Mouse (Mus musculus) ovary, postnatal 36 days (tissue): Measurements from ENCODE around the gene Ndufs3.
A peak's percentile ranks its signal among the peaks of the same experiment; 100 is the strongest.

Source experiments
- DNase-seq: peaks from one replicate; pipeline ENCODE4 v3.0.0; 2022; ENCODE audit warnings: low spot score, mixed read lengths

Gene Ndufs3

DNA sequence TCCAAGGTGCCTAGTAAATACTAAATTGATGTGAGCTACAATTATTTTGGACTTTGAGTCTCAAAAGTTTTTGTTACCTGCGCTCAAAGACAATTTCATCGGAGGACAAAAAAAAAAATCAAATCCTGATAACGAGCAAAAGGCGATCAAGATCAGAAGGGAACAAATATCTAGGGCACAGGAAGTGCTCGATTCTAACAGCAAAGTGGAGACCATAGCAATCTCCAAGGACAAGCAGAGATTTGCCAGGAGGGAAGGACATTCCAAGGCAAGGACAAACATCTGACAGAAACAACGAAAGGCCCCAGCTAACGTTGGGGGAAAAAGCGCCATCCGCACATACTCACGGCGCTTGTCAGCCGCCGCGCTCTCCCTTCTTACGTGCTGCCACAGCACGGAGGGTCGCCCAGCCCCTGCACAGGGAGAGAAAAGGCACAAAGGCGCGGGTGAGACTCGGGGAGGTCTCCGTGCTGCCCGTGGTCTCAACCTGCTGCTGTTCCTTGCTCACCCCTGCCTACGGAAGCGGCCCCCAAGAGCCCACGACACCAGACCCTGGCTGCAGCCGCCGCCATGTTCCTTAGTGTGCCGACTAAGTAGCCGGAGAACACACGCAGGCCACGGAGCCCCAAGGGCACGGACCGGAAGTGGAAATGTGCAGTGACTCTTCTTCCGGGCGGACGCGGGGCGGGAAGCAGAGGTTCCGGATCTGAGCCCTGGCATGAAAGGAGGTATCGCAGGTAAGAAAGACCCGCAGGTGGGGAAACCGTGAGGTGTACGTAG lies at the start of gene Ndufs3, which contains the start of gene Kbtbd4:
Gene Ndufs3, minus strand, starts transcription at position 752 of the 780 bp plus-strand sequence.
Gene Kbtbd4, plus strand, starts transcription at position 665 of the 780 bp plus-strand sequence.
- DNase-seq = peak; percentile 86

DNA sequence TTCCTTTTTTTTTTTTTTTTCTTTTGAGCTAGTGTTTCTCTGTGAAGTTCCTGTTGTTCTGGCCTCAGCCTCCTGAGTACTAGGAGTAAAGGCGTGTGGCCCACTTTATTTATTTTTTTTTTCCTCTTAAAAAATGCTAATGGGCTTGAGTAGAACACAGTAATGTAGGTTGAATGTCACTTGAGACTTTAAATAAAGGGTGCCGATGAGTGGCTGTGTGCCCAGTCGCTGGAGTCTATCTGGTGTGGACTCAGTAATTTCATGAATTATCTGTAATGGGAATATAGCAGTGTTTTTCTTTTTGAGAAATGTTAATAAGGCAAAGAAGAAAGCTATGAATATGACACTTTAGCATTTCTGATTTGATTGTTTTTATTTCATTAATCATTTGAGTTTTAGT lies 48.8 kb upstream of the Ndufs3 start:
- no peak for DNase-seq

DNA sequence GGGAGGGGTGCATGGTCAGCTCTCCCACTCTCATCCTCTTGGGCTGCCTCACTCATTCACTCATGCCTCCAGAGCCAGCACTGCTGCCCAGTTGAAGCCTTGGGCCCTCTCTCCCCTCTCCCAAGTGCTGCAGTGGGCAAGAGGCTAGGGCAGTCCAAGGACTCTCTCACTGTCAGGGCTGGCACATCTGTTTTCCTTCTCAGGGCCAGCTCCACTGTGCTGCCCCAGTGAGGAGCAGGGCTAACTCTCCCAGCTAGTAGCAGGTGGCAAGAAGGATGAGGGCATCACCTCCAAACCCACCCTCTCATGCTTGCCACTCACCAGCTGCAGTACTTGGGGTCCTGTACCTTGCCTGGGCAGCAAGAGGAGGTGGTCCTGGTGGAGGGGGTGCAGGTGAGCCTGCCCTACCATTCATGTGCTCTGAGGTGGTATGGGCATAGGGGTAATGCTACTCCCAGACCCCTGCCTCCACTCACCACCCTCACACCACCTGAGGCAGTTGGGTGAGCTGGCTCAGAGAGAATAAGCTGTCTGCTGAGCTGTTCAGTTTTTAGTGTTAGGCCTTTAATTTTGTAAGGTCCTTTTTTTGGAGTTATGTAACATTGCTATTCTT lies 46.1 kb upstream of the Ndufs3 start:
- DNase-seq = peak; percentile 36

DNA sequence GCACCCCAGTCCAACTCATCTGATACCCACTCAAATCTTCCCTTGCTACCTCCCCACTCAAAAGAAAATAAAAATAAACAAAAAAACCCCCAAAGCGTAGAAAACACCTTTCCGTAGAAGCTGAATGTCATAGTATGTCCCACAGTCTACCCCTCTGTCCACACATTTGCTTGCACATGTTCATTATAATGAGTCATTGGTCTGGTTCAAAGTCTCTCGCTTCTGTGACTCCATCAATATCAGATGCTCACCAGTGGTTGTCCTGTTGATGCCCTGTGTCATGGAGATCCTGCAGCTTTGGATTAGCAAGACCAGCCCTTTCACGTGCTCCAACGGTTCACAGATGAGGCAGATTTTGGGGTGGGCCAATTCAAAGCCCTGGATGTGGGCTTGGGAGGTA lies 45.5 kb upstream of the Ndufs3 start:
- no peak for DNase-seq

DNA sequence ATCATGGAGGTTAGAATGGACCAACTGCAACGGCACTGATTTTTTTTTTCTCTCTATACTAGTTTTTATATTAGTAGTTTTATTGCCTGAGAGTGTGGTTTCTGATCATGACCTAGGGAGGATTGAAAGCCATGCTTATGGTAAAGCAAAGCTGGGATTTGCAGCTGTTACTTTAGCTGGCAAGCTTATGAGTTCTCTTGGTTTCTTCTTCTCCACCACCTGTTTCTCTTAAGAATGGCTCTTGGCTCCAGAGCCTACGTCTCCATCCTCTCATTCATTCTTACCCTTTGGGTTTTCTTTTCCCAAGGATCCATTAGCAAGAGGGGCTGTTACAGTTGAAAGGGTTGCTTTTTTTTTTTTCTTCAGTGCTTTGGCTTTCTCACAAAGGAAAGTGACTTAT lies 37.1 kb upstream of the Ndufs3 start:
- no peak for DNase-seq

DNA sequence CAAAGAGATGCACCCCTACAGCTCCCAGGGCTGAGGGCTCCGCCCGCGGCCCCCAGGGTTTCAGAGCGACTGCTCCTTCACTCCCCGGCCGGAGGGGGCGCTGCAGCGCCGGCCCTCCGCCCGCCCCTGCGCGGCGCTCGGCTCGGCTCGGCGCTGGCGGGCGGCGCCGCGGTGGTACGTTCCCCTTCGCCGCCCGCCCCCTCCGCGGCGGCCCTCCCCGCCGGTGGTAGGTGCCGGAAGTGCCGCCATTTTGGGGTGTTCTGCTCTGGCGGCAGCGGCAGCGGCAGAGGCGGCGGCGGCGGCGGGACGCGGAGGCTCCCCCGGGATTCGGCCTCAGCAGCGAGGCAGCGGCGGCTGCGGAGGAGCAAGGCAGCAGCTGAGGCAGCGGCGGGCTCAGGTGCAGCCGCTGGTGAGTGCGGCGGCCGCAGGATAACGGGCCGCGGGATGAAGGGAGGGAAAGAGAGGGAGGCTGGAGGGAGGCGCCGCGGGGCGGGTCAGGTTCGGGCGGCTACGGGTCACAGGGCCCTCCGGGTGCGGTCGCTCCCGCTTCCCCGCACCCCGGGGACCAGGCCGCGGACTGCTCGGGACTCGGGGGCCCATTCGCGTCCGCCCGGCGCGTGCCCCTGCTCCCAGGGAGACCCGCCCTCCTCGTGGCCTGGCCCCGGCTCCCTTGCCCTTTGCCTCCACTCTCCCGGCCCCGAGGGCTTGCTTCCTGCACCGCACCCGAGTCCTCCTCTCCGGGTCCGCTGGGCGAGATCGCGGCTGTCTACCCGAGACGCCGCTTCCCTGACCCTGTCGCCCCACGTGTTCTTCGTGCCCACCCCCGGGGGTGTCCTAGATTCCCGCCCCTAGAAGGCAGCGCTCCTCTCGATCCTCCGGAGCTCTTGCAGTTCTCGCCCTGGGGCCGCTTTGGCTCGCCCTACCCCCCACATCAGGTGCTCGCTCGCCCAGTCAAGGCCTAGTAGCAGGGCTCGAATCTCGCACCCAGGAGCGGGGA lies 35.9 kb upstream of the Ndufs3 start, which contains the start of gene Celf1:
Gene Celf1, plus strand, starts transcription at position 150 of the 997 bp plus-strand sequence.
- DNase-seq = peak; percentile 85

DNA sequence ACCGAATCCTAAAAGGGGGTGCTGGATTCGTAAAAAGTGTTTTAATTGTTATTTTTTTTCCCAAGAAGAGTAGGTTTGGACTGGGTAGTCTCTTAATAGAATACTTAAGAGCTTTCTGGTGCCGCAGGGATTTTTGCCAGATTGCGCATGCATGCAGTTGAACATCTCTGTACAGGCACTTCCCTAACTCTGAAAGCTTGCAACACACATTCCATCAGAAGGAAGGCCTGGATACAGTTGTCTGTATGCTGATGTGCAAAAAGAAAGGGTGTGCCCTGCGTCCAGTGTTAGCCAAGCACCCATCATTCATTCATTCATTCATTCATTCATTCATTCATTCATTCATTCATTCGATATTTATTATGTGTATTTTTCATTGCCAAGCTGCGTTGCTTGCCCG lies 35.1 kb upstream of the Ndufs3 start:
- no peak for DNase-seq

DNA sequence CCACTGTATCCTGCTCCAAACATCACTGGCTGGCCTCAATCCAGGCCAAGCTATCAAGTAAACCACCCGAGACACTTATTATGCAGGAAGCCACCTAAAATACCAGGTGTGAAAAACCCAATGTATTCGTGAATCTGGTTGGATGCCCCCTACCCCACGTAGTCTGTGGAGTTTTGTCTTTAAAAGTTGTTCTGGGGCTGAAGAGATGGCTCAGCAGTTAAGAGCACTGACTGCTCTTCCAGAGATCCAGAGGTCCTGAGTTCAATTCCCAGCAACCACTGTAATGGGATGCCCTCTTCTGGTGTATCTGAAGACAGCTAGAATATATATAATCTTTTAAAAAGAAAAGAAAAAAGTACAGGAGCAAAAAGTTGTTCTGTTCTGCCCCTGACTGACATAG lies 33.7 kb upstream of the Ndufs3 start:
- DNase-seq = no peak

DNA sequence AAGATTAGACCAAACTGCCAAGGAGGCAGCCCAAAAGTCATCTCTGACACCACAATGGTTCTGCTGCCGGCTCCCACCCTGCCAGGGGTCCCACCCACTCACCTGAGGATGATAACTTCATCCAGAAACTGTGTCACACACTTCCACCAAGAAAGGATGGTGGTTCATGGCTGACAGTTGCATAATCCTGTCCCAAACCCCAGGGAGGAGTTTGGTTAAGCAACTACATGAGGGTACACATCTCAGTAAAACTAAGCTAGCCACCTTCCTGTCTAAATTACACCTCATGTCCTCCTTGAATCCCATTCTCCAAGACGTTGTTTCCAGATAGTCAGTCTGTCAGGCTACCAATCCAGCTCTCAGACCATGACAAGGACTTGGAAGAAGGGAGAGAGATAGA lies 27.6 kb upstream of the Ndufs3 start:
- no peak for DNase-seq

DNA sequence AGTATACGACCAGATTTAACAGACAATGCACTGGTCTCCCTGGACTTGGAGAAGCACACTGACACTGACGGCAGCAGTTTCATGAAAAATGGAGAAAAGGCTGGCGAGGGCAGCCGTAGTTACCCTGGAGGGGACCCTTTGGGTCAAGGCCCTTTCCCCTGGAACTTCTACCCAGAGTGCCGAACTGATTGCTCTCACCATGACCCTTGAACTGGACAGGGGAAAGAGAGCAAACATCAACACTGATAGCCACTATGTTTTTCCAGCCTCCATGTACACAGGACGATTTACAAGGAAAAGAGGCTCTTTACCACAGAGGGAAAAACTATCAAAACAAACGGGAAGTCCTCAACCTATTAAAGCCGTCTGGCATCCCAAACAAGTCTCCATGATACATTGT lies 27.2 kb upstream of the Ndufs3 start:
- DNase-seq = no peak

DNA sequence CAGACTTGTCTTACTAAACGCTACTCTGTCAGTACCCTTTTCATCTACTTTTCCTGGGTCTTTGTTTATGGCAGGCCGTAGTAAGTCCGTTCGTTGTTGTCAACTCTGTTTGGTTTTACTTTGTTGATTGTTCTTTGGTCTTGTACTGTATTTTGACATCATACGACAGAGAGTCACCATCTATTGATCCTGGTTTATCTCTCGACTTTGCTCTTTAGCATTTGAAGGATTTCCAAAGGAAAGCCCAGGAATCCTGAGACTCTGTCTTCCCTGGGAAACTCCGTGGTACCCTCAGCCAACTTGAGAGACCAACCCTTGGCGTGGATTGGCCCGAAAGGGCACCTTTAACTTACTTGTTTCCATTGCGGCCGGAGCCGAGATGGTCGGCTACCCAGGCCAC lies 23.9 kb upstream of the Ndufs3 start:
- no peak for DNase-seq

DNA sequence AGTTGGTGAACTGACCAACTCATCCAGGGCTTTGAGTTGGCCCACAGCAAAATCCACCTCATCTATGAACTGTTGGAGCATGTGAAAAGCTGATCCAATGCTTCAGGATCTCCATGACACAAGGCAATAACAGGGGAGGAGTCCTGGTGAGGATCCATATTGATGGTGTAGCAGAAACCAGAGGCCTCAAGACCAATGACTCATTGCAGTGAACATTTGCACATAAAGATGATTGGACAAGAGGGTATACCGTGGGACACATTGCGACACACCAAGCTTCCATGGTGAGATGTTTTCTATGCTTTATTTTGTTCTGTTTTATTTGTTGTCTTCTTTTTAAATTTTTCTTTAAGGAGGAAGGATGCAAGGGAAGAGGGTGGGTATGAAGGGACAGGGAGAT lies 18.0 kb upstream of the Ndufs3 start:
- no peak for DNase-seq

DNA sequence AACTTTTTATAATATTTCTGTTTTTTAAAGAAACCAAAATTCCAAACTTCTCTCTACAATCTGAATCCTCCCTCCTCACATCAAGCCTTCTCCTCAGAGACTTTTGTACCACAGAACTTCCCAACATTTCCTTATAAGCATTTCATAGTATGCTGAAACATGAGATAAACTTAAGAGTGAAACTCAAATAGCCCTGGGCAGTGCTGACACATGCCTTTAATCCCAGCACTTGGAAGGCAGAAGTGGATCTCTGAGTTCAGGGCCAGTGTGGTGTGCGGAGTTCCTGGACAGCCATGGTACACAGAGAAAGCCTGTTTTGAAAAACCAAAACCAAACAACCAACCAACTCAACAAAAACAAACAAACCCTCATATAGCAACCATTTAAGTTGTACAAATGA lies 16.6 kb upstream of the Ndufs3 start:
- no peak for DNase-seq

DNA sequence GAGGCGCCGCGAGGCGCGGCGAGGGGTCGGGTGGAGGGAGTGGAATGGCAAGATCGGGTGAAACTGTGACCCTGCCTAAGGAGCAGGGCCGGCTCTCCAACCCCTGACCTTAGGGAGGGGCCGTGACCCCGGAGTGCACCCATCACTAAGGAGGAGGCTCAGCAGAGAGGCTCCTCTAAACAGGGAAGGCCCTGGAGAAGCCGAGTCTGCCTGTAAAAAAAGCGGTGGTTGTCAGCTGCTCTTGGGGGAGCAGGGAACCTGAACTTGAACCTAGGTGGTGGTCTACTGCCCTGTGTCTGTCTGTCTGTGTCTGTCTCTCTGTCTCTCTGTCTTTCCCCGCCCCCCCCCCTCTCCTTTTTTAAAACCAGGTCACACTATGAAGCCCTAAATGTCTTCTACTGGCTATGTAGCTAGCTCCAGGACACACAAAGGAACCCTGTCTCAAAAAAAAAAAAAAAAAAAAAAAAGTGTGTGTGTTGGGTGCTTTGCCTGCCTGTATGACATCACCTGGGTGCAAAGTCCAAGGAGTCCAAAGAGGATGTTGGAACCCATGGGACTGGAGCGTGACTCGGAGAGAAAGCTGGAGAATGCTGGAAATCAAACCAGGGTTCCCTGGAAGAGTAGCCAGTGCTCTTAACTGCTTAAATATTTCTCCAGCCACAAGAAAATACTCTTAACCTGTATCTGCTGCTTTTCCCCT lies 13.5 kb upstream of the Ndufs3 start:
- no peak for DNase-seq

DNA sequence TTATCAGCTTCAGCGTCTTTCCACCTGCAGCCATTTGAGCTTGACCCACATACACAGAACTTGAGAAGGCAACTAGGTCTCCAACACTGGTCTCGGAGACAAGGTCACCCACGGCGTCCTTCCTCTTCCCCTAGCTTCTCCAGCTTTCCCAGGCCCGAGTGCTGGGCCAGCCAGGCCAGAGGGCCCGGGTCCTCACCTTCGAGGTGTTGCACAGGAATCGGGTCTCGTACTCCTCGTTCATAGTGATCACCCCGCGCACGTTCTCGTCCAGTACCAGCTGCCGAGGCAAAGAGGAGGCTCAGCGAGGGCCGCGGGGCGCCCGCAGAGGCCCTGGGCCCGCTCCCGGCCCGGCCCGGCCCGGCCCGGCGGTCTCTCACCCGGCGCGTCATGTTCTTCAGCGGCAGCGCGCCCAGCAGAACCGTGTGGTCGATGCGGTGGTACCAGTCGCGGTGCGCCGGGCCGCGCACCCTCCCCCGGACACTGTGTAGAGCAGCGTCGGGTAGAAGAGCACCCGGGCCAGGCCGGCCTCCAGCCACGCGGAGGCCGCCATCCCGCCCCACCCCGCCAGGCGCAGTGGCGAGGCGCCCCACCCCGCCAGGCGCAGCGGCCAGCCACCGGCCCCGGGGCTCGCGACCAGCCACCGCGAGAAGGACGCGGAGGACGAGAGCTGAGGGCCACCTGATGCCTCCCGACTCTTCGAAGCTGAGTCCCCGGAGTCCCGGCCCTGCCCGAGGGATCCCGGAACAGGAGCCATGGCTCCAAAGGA lies 12.8 kb upstream of the Ndufs3 start:
- DNase-seq = peak; percentile 77

DNA sequence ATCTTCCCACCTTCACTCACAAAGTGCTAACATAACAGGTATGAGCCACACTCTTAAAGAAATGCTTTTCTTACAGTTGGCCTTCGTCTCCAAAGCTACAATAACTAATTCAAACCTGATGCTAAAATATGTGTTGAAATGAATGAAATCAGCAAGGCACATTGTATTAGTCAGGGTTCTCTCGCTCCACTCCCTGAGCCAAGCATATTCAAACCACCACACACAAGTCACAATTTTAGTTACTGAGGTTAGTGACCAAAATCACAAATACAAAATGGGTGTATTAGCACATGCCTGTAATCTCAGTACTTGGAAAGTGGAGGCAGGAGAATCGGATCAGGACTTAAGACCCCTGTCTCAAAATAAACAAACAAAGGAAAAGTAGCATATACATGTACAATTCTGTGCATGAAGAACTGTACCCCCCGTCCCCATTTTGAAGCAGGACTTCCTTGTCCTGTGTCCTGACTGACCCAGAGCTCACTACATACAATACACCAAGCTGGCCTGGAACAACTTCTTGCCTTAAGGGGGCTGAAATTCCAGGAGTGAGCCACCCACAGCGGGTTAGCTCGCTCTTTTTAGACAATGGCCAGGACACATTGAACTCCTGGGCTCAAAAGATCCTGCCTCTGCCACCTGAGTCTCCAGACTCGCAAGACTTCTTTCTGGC lies 12.1 kb upstream of the Ndufs3 start:
- no peak for DNase-seq

DNA sequence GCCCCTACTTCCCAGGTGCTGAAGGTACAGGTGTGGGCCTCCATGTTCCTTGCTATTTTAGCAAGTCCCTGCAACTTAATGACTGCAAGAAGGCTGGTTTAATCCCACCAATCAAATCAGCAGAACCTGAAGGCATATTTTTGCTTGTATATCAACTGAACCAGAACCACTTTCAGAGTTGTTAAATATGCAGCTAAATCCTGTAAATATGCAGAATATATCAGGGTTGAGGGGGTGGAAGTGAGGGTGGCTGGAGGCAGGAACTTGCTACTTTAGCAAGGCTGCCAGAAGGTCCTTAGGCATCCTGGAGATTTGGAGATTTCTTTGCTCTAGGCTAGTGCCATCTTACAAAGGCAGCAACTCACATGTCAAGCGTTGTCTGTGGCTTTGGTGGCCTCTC lies 10.9 kb upstream of the Ndufs3 start:
- no peak for DNase-seq

DNA sequence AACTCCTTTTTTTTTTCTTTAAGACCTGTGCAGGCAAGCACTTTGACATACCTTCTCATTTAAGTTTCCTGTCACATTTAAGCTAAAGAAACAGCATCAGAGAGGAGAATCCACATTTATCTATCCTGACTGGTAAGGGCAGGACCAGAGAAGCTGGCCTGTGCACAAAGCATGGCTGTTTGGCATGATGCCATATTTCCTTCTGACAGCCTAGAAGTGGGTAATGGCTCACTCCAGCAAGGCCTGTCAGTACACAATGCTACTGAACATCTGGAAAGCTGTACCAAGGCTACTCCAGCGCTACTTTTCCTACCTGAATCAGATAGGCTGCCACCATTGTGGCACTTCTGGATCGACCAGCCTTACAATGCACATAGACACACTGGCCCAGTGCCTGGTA lies 9.0 kb upstream of the Ndufs3 start:
- no peak for DNase-seq

DNA sequence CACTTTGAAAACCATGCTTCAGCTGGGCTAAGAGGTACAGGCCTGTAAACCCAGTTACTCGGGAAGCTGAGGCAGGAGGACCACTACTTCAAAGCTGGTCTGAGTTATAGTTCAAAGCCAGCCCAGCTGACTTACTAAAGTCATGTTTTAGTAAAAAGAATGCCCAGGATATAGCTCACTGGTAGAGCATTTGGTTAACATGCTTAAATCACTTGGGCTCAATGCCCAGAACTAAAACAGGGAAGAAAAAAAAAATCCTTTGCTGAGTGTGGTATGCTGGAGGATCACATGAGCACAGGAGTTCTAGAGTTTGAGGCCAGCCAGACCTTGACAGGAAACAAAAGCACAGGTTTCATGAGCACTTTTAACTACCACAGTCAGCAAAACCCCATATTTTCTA lies 7.0 kb upstream of the Ndufs3 start:
- no peak for DNase-seq

DNA sequence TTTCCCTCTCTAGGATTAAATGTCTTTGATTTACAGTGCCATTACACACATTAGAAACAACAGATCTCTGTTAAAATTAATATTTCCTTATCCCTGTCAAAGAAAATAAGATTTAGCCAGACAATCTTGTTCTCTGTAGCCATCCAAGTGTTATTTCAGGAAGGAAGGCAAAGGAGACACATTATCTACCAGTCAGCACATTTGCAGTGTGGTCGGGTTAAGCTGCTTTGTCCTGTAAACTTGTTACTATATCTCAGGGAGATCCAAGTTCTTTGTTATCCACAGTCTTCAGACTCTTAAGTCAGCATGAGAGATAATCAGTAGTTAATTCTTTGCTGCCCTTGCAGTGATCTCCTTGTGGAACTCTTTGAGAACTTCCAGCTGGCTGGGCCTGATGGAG lies 6.2 kb upstream of the Ndufs3 start:
- DNase-seq = no peak

DNA sequence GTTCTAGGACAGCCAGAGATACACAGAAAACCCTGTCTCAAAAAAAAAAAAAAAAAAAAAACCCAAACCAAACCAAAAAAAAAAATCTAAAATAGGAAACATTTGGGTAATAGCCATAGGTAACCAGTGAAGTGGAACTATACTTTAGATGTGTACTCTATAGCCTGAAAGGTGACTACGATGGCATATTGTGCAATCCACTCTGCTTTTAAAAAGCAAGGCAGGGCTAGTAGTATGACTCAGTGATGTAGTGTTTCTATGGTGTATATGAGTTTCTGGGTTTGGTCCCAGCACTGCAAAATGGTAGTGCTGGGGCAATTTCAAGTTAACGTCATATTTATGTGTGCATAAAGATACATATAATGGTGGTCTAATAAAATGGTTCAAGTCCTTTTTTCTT lies 2.1 kb upstream of the Ndufs3 start:
- no peak for DNase-seq
